Mouse (Mus musculus): ENCODE measurements around the gene Rsbn1. TPM values are rescaled to one million over a fixed set of nuclear protein-coding genes. Genes with fewer than 3 reads are reported as not detected.

Gene Rsbn1
- polyA plus RNA-seq, 1 experiment from 2014 or later, result 18.6 TPM

DNA sequence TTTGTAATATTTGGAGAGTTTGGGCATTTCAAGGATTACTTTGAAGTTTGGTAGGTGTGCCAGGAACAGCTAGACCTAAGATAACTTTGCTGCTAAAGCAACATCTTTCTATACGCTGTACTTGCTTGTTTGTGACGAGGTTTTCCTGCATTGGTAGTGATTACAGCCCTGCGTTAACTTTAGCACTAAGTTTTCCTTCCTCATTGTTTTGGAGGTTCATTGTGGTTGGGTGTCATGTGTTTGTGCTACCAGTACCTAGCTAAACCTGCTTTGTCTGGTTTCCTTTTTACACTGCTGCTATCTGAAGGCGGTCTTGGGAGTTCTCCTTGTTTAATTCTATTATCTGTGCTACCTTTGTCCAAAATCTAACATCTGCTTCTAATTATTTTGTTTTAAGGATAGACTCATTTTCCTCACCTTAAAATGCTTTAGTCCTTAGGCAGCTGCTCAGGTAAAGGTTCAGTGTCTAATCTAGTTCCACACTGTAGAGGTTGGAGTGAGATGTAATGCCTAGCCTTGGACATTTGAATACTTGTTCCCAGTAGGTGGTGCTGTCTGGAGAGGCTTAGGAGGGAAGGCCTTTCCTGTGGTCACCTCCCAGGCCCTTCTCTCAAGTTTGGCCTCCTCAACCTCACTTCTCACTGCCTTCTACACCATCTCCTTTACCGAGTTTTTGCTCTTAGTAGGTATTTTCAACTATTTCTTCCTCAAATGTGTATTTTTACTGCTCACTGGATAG is 96.2 kb downstream of the Rsbn1 start:
- no peak for ATAC-seq (ENCODE audit: insufficient number of reproducible peaks, insufficient read depth, low FRiP score, low TSS enrichment)
- Histone ChIP-seq H3K4me2 (replicated peaks) (no peak overlapping the region), H3K36me3 (peaks cover 32% of the 10 kb centered on the region), H3K9ac (no peak overlapping the region), H3K27ac (no peak overlapping the region), H3K9me3 (no peaks in the 10 kb centered on the region), H3K4me3 (no peak overlapping the region), H3K27me3 (no peaks in the 10 kb centered on the region), H3K4me1 (no peaks in the 10 kb centered on the region)
- WGBS, result 84% methylated on average over 5 of the region's 5 CpGs

DNA sequence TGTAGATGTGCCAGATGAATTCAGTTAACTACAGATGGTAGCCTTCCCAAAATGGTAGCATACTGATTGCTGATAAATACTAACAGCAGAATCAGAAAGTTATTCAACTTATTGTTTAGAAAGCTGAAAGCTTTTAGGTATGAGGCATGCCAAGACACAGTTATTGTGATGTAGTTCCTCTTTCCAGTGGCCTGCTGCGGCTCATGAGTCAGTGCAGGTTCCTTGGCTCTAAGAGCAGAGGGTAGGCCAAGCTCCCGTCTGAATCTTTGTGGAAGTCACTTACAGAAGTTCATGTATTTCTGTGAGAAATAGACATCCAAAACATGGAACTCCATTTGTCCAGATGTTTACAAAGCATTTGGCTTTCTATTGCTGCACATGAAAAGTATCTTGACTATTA is 98.1 kb downstream of the Rsbn1 start:
- Histone ChIP-seq H3K4me3 (no peak overlapping the region), H3K4me2 (replicated peaks) (no peak overlapping the region), H3K9me3 (no peaks in the 10 kb centered on the region), H3K36me3 (peaks cover 19% of the 10 kb centered on the region), H3K9ac (no peak overlapping the region), H3K27ac (no peak overlapping the region), H3K27me3 (no peaks in the 10 kb centered on the region), H3K4me1 (no peaks in the 10 kb centered on the region)
- no peak for ATAC-seq (ENCODE audit: insufficient number of reproducible peaks, insufficient read depth, low FRiP score, low TSS enrichment)
- WGBS, result 94% methylated on average over 2 of the region's 2 CpGs

Other genes starting within 250 kb of the Rsbn1 start
- 34.9 and 36.9 TPM in 2 replicates for gene Olfml3, start 176.1 kb upstream of the Rsbn1 start, polyA plus RNA-seq (2016; fragmentation: Nextera tagmentation; extraction: Ambion mirVana)
- gene Gm10964, start 174.8 kb upstream of the Rsbn1 start, polyA plus RNA-seq (2016; fragmentation: Nextera tagmentation; extraction: Ambion mirVana), result not detected in 2 replicates
- 12.6 and 13.1 TPM in 2 replicates for gene Hipk1, start 122.6 kb upstream of the Rsbn1 start, polyA plus RNA-seq (2016; fragmentation: Nextera tagmentation; extraction: Ambion mirVana)
- 25.5 and 26.0 TPM in 2 replicates for gene Dclre1b, start 104.7 kb upstream of the Rsbn1 start, polyA plus RNA-seq (2016; fragmentation: Nextera tagmentation; extraction: Ambion mirVana)
- 24.0 and 24.8 TPM in 2 replicates for gene Ap4b1, start 104.6 kb upstream of the Rsbn1 start, polyA plus RNA-seq (2016; fragmentation: Nextera tagmentation; extraction: Ambion mirVana)
- 0.18 and 0.27 TPM in 2 replicates for gene Gm43064, start 104.5 kb upstream of the Rsbn1 start, polyA plus RNA-seq (2016; fragmentation: Nextera tagmentation; extraction: Ambion mirVana)
- gene Bcl2l15, start 81.5 kb upstream of the Rsbn1 start, polyA plus RNA-seq (2016; fragmentation: Nextera tagmentation; extraction: Ambion mirVana), result 0.11 TPM in 1 of 2 replicates, not detected in the other
- 0.37 and 0.66 TPM in 2 replicates for gene Ptpn22, start 54.3 kb upstream of the Rsbn1 start, polyA plus RNA-seq (2016; fragmentation: Nextera tagmentation; extraction: Ambion mirVana)
- gene Phtf1, start 54.0 kb downstream of the Rsbn1 start, polyA plus RNA-seq (2016; fragmentation: Nextera tagmentation; extraction: Ambion mirVana), result 46.5 and 51.4 TPM in 2 replicates